Mouse (Mus musculus): ENCODE measurements at regions not wholly inside any gene's neighbourhood (a gene's known extent, or its start where the extent isn't known, plus 50 kb on each side); places are given as distances from the start of the nearest gene placed in this dataset.

DNA sequence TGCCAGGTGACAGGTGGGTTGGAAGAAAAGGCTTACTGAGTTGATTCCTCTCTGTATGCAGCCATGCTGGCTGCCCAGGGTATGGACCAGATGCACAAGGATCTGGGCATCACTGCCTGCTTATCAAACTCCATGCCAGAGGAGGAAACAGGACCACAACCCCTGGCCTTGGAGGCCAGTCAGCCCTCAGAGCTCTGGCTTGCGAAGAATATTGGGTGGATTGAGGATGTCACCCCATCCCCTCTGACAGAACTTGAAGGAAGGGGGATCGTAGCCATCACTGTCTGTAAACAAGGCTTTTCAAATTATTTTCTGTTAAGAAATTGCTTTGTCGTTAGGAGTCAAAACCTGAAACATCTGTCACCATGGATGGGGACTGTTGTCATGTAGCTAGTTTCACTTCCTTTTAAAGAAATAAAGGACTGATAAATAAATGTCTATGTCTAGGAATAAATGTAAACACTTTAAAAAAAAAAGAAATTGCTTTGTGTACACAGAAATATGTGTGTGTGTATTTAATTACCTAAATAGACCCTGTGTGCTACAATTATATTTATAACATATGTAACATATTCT, 55.0 kb upstream of the Tbl1xr1 start:
- no peak for DNase-seq

DNA sequence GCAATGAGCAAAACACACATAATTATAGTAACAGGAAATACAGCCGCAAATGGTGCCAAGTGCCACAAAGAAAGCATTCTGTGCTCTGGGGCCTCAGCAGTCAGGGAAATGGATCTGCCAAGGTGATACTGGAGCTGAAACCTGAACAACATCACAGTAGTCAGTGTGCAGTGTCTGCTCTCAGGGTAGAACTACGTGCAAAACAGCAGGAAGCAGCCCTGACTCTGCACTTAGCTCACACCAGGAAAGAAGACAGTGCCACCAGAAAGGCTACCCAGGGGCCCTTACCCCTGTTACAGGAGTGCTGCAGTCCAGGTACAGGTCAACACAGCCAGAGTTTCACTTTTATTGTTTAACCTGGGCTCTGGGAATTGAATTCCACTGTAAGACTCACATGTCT, 54.0 kb upstream of the Tbl1xr1 start:
- DNase-seq, result no peak

DNA sequence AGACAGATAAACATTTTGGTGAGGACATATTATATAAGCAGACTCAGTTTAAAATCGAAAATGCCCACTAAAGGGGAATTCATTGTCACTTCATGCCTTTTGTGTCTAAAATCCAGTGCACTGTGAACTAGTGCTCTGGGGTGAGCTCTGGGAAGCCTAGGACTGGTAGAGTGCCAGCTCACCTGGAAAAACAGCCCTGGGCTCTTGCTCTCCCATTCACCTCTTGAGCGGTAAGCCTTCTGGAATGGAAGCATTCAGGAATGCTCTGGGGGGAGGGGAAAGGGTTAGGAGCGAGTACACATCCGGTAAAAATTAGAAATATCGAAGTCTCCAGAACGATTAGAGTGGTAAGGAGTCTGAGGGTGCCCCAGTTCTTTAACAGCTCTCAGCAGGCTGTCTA, 53.4 kb upstream of the Tbl1xr1 start:
- no peak for DNase-seq

DNA sequence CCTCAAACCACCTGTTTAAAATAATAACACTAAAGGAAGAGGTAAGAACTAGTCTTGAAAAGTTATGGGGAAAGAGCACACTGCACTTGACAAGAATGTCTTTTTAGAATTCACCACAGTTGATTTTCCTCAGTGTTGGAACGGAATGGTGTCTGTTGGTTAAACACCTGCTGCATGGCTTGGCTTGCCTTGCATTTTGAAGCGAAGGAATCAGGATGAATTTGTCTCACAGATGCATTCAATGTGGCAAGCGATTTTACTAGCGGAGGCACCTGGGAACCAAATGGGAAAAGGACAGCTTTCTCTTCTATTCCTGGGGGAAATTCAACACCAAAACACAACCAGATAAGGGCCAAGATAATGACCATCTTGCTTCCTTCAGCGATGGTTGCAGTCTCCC, 52.9 kb upstream of the Tbl1xr1 start:
- DNase-seq, result peak; percentile 7

DNA sequence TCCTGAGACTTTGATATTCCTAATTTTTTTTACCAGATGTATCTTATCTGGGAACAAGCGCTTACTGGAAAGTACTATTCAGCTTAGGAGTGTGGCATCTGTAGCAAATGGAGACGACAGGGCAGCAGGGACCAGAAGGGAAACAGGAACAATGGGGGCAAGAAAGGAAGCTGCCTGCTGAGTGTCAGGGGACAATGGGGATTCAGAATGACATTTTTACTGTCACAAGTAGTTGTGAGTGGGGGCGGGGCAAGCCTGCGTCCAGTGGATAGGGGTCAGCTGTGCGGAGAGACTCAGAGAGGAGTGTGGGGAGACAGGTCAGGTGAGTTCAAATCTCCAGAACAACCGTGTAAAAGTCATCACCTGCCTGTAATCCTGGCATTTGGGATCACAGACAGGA, 52.3 kb upstream of the Tbl1xr1 start:
- peak; percentile 14 for DNase-seq

DNA sequence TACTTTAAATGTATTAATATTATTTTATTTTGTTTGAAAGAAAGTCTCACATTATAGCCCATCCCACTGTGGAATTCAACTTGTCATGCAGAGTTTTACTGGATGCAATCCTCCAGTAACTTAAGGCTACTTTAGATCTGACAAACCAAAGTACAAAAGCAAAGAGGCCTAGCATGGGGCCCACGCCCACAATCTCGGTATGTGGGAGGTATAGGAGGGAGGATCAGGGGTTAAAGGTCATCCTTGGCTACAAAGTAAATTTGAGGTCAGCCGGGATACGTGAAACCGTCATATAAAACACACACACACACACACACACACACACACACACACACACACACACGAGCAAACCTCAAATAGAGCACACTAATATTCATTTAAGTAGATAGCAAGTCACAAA, 51.3 kb upstream of the Tbl1xr1 start:
- DNase-seq, result no peak

DNA sequence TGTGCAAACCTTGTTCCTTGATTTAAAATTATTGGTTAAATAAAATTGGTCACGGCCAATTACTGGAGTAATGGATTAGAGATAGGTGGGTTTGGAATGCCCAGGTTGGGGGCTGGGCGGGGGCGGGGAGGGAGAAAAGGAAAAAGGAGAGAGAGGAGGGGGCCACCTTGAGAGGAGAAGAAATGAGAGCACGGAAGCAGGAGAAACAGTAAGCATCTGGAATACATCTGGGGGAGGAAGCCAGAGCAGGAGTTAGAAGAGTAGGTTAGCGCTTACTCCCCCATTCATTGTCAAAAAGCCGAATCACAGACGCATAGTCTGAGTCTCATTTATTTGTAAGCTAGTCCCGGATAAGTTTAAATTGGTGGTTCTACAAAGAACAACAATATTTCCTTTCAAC, 50.8 kb upstream of the Tbl1xr1 start:
- DNase-seq, result no peak

Measured in layer of hippocampus, adult 9-11 months (tissue).